Mouse (Mus musculus) stomach, embryonic 16.5 days (tissue): Measurements from ENCODE around the gene Rala. TPM values are rescaled to one million over a fixed set of nuclear protein-coding genes. Genes with fewer than 3 reads are reported as not detected.

Source experiments
- ATAC-seq: fragments of 200-750 bp; cut with Nextera tagmentation; 2 replicates; pipeline ENCODE4 v1.8.0; 2017; ENCODE audit warnings: moderate number of reproducible peaks, moderate TSS enrichment; ENCODE audit not compliant: insufficient read depth, low FRiP score
- H3K27ac ChIP-seq: fragments of 300-500 bp; sonication (generic); 2 replicates; pipeline ENCODE4 v1.5.1; 2014; ENCODE audit warnings: low read length
- H3K27me3 ChIP-seq: fragments of 300-500 bp; sonication (generic); 2 replicates; pipeline ENCODE4 v1.6.1; 2014; ENCODE audit warnings: low read length, control low read depth, mixed read lengths; ENCODE audit not compliant: control insufficient read depth, insufficient read depth
- H3K36me3 ChIP-seq: fragments of 300-500 bp; sonication (generic); 2 replicates; pipeline ENCODE4 v1.6.1; 2014; ENCODE audit warnings: low read length; ENCODE audit not compliant: control insufficient read depth, insufficient read depth
- H3K4me1 ChIP-seq: fragments of 300-500 bp; sonication (generic); 2 replicates; pipeline ENCODE4 v1.6.1; 2014; ENCODE audit warnings: low read length, control low read depth, mixed read lengths; ENCODE audit not compliant: control insufficient read depth, insufficient read depth
- H3K4me2 ChIP-seq: fragments of 300-500 bp; sonication (generic); 2 replicates; pipeline ENCODE4 v1.6.1; 2014; ENCODE audit warnings: low read depth, low read length, mixed read lengths
- H3K4me3 ChIP-seq: fragments of 300-500 bp; sonication (generic); replicated peaks from 2 replicates; pipeline ENCODE4 v1.5.1; 2014; ENCODE audit warnings: mild to moderate bottlenecking, low read length
- H3K9ac ChIP-seq: fragments of 300-500 bp; sonication (generic); 2 replicates; pipeline ENCODE4 v1.6.1; 2014; ENCODE audit warnings: low read length
- H3K9me3 ChIP-seq: fragments of 300-500 bp; sonication (generic); replicated peaks from 2 replicates; pipeline ENCODE4 v1.6.1; 2016; ENCODE audit warnings: low read length, control low read depth; ENCODE audit not compliant: control insufficient read depth
- WGBS: fragments of 180-500 bp; shearing (Covaris S2); extraction: QIAGEN DNeasy Blood & Tissue Kit; methylation state at CpG from one replicate; pipeline ENCODE4 v1.1.7; 2014; 5-methylcytosine and 5-hydroxymethylcytosine counted together
- polyA plus RNA-seq: library from polyadenylated mRNA; unstranded; fragments of >200 nt; fragmentation: Nextera tagmentation; extraction: Ambion mirVana; gene quantifications from 2 replicates; pipeline ENCODE4 v1.2.1, GENCODE M21; 2015

Gene Rala
- polyA plus RNA-seq, 1 experiment from 2014 or later, result 89.4 TPM

DNA sequence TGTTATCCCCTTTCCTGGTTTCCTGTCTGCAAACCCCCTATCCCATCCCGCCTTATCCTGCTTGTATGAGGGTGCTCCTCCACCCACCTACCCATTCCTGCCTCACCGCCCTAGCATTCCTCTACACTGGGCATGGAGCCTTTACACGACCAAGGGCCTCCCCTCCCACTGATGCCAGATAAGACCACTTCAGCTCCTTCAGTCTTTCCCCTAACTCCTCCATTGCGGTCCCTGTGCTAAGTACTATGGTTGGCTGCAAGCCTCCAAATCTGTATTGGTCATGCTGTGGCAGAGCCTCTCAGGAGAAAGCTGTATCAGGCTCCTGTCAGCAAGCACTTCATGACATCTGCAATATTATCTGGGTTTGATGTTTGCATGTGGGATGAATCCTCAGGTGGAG is 42.6 kb downstream of the Rala start:
- ATAC-seq, result no peak
- Histone ChIP-seq H3K9me3 (no peaks in the 10 kb centered on the region), H3K27me3 (no peaks in the 10 kb centered on the region)

DNA sequence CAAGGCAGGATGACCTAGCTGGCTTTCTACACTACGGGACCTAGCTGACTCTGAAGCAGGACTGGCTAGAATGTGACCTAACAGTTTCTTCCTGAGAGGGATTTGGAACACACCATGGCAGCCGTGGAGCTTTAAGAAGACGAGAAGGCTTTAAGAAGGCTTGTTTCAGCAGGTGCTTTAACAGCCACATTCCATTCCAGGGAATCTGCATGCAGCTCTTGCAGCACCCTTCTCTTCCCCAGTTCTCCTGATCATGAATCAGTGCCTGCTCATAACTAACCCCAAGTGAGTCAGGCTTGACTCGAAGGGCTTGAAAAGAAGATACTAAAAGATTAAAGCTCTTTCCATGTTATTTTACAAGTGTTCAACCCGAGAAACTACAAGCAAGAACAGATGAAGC is 43.4 kb downstream of the Rala start:
- Histone ChIP-seq H3K9me3 (no peaks in the 10 kb centered on the region), H3K4me3 (no peak overlapping the region), H3K9ac (no peak overlapping the region), H3K27ac (no peak overlapping the region), H3K4me1 (no peaks in the 10 kb centered on the region), H3K27me3 (no peaks in the 10 kb centered on the region), H3K36me3 (peaks cover 3% of the 10 kb centered on the region; the same call in 1 of the 2 replicates), H3K4me2 (no peak overlapping the region)
- ATAC-seq, result no peak
- 69% methylated on average over 5 of the region's 5 CpGs for WGBS

More for the DNA sequence above, 42.6 kb downstream of the Rala start:
- no peaks in the 10 kb centered on the region for H3K4me1 ChIP-seq
- no peak overlapping the region for H3K9ac ChIP-seq
- H3K4me3 ChIP-seq, result no peak overlapping the region
- H3K36me3 ChIP-seq, result no peaks in the 10 kb centered on the region
- H3K27ac ChIP-seq, result no peak overlapping the region
- H3K4me2 ChIP-seq, result no peak overlapping the region
- WGBS, result 81% methylated on average over 4 of the region's 4 CpGs

DNA sequence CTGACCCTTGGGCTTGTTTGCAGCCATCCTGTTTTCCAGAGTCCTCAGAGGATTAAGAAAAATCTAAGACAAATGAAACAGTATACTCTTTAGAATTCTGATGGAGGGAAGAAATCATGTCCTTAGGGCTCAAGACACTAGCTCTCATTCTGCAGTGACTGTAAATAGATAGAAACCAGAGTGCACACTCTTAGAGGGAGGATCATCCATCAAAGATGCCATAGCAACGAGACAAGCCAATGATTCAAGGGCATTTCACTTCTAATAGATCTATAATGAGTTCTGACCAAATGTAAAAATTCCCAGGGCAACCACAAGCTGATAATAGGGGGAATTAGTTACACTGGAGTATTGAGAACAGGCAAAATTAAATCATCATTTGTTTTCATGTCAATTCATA is 47.0 kb downstream of the Rala start:
- Histone ChIP-seq H3K27ac (no peak overlapping the region), H3K9me3 (no peaks in the 10 kb centered on the region), H3K4me2 (no peak overlapping the region), H3K9ac (no peak overlapping the region), H3K27me3 (no peaks in the 10 kb centered on the region), H3K36me3 (peaks cover 4% of the 10 kb centered on the region; the same call in 1 of the 2 replicates), H3K4me3 (no peak overlapping the region), H3K4me1 (no peaks in the 10 kb centered on the region)
- 34% methylated on average over 1 of the region's 1 CpGs for WGBS
- no peak for ATAC-seq

DNA sequence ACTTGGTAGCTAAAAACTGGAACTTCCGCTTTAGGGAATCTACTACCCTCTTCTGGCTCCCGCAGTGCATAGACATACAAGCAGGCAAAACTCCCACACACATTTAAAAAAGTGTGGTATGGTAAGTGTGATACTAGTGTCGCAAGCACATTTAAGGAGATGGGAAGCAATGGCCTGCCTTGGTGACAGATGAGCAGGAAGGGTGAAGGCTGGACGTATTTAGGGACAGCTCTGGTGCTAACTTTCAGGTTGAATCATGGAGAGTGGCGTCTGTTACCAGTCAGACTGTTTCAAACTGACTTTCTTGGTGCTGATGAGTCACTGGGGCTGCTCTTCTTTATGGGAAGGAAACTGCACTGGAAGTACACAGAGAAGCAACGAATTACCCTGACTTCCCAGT is 52.5 kb downstream of the Rala start:
- Histone ChIP-seq H3K27ac (no peak overlapping the region), H3K36me3 (peaks cover 13% of the 10 kb centered on the region), H3K4me3 (no peak overlapping the region), H3K27me3 (no peaks in the 10 kb centered on the region), H3K9ac (no peak overlapping the region), H3K4me2 (no peak overlapping the region), H3K9me3 (no peaks in the 10 kb centered on the region), H3K4me1 (no peaks in the 10 kb centered on the region)
- ATAC-seq, result no peak
- 85% methylated on average over 6 of the region's 6 CpGs for WGBS

DNA sequence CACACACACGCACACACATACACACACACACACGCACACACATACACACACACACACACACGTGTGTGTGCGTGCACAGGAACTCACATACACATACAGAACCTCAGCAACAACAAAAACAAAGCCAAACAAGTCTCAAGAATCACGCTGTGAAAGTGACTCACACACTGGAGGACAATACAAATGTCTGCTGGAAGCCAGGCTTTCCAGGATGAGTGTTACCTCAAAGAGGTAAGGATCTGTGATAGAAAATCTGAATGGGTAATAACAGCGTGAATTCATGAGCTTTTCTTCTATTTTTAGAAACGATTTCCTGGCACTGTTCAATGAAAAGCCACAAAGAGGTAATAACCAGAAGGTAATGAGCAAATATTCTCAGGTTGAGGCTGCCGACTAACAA is 59.8 kb downstream of the Rala start:
- no peaks in the 10 kb centered on the region for H3K9me3 ChIP-seq
- H3K4me3 ChIP-seq, result no peak overlapping the region
- no peak overlapping the region for H3K9ac ChIP-seq
- no peak overlapping the region for H3K4me2 ChIP-seq
- no peaks in the 10 kb centered on the region for H3K27me3 ChIP-seq
- H3K36me3 ChIP-seq, result peaks cover 7% of the 10 kb centered on the region
- no peak overlapping the region for H3K27ac ChIP-seq
- H3K4me1 ChIP-seq, result no peaks in the 10 kb centered on the region
- no peak for ATAC-seq
- 78% methylated on average over 8 of the region's 8 CpGs for WGBS

DNA sequence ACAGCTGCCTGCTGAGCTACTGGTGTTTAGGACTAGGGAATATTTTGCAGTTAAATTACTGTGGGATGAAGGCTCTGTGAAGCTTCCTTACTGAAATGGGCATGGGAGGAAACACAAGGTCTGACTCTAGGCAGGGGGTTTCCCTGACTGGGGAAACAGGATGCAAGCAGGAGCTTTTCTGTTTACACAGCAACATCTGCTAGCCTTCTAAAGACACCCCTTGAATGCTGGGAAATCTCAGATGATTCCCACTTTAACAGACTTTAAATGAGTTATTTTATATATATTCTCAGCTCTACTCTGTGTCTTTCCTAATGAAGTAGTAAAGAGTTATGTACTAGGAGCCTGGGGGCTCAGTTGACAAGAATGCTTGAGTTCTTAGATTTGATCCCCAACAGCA is 65.0 kb downstream of the Rala start:
- ATAC-seq, result no peak
- Histone ChIP-seq H3K4me3 (no peak overlapping the region), H3K9ac (no peak overlapping the region), H3K27ac (no peak overlapping the region), H3K4me2 (no peak overlapping the region), H3K4me1 (no peaks in the 10 kb centered on the region), H3K36me3 (peaks cover 2% of the 10 kb centered on the region; the same call in 1 of the 2 replicates), H3K27me3 (no peaks in the 10 kb centered on the region), H3K9me3 (no peaks in the 10 kb centered on the region)

DNA sequence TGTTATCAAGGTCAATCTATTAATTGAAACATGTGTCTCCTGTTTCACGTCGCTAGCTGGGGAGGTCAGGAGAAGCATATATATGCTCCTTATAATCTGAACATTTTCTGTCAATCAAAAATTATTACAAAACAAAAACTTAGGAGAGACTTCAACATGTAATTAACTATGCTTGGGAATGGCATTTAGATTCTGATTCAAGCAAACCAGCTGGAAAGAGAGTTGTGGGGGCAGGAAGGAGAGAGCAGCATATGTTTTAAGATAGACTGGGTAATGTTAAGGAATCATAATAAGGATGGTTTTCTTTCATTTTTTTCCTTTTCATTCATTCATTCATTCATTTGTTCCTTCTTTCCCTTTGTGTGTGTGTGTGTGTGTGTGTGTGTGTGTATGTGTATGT is 77.3 kb downstream of the Rala start:
- no peaks in the 10 kb centered on the region for H3K4me1 ChIP-seq
- no peak overlapping the region for H3K27ac ChIP-seq
- no peaks in the 10 kb centered on the region for H3K9me3 ChIP-seq
- H3K4me3 ChIP-seq, result no peak overlapping the region
- no peaks in the 10 kb centered on the region for H3K36me3 ChIP-seq
- H3K4me2 ChIP-seq, result no peak overlapping the region
- WGBS, result 77% methylated on average over 2 of the region's 2 CpGs
- H3K27me3 ChIP-seq, result no peaks in the 10 kb centered on the region
- H3K9ac ChIP-seq, result no peak overlapping the region
- ATAC-seq, result no peak

DNA sequence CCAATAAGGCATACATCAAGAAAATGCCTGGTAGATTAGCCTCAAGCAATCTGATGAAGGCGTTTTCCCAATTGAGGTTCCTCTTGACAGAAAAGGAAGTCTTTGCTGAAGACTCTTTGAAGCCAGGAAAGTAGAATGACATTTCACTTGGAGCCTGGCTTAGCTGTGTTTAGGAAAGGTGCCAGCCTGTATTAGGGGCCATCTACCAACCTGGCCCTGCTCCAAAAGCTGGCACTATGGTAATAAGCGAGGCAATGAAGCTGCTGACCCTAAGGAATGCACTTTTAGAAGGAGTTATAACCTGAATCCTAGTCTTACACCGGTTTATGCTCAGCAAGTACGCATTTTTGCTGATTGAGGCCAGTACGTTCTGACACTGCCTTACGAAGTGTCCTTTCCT is 83.5 kb downstream of the Rala start:
- WGBS, result 84% methylated on average over 6 of the region's 6 CpGs
- H3K9me3 ChIP-seq, result peaks cover 3% of the 10 kb centered on the region; the same call in 1 of the 2 replicates
- ATAC-seq, result no peak
- H3K9ac ChIP-seq, result no peak overlapping the region
- H3K4me3 ChIP-seq, result no peak overlapping the region
- no peaks in the 10 kb centered on the region for H3K36me3 ChIP-seq
- no peak overlapping the region for H3K4me2 ChIP-seq
- H3K27me3 ChIP-seq, result no peaks in the 10 kb centered on the region
- H3K4me1 ChIP-seq, result no peaks in the 10 kb centered on the region; the same call in 1 of the 2 replicates
- no peak overlapping the region for H3K27ac ChIP-seq

DNA sequence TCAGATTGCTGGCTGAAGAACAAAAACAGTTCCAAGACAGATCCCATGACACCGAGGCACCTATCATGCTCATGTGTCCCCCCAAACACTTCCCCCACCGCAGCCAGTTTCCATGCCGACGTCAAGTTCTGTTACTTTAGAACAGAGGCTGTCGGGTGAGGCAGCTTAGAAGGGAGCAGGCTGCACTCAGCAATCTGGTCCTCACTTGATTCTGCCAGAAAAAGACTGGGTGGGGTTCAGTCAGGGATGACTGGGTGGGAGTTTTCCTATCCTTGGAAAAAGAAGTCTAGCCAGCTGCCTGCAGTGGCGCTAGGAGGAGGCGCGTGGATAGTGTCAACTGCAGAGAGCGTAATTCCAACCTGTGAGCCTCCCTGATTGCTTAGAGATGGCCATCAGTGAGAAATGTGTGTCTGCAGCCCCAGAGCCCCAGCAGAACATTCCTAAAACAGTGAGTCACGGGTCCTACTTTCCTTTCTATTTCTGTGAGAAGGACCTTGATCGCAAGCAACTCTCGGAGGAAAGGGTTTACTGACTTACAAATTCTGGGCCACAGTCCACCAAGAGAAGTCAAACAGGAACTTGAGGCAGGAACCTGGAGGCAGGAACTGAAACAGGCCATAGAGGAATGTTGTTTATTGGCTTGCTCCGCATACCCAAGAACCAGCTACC is 84.5 kb downstream of the Rala start:
- WGBS, result 71% methylated on average over 13 of the region's 13 CpGs
- H3K9ac ChIP-seq, result no peak overlapping the region
- H3K4me3 ChIP-seq, result no peak overlapping the region
- ATAC-seq, result no peak
- H3K9me3 ChIP-seq, result peaks cover 3% of the 10 kb centered on the region; the same call in 1 of the 2 replicates
- peaks cover 3% of the 10 kb centered on the region; the same call in 1 of the 2 replicates for H3K4me1 ChIP-seq
- H3K36me3 ChIP-seq, result no peaks in the 10 kb centered on the region
- H3K27me3 ChIP-seq, result no peaks in the 10 kb centered on the region
- H3K4me2 ChIP-seq, result no peak overlapping the region
- no peak overlapping the region for H3K27ac ChIP-seq
